Mouse (Mus musculus) right cerebral cortex, adult 2 months (tissue): ENCODE results near the gene Acads.
A peak's percentile ranks its signal among the peaks of the same experiment; 100 is the strongest.
"Not testable (repeated sequence)": the region's sequence is repeated elsewhere in the genome, so short reads cannot be mapped to it uniquely, and the experiment has no call there.

ENCODE experiments used
- DNase-seq, 2 experiments: peaks; one replicate each; pipeline ENCODE4 v3.0.0; 2021 to 2022; ENCODE audit warnings: low spot score in 2 of 2

The Acads gene

DNA sequence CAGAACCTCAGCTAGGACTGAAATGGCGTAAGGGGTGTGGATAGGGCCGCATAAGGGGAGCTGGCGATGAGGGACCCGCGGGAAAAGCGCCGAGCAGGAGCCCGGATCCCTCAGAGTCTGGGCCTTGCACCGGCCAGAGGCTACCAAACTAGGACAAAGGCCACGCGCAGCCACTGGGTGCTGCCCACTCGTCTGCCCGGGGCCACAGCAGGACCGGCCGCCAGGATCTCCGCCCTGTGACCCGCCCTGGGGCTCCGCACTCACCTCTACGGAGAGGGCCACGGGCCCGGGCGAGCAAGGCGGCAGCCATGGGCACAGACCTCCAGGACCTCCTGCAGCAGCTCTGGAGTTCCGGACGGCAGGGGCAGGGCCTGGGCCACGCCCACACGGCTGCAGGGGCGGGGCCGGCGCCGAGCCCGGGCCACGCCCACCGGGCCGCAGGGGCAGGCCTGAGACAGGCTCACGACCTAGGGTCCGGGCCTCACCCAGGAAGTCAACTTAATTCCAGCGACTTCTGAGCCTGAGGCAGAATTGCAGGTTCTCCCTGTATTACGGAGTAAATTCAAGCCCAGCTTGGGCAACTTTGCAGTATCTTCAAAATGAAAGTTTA, at the start of gene Acads:
TSS of gene Acads (minus strand) at position 386 of the 610 bp plus-strand sequence.
- DNase-seq: no peak

DNA sequence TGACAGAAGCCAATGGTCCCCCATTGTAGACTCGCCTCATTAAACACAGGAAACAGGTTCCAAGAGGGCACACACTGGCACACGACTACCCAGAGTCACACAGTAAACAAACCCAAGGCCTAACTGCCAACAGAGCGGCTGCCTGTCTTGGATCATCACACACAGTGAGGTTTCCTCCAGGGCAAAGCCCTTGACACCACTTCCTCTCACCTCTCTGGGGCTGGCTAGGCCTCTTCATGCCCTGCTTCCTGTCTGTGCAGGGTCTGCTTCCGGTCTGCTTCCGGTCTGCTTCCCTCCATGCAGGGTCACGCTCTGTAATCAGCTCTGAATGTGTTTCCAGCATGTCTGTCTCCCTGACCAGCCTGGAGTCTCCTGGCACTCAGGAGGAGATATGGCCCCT, 48.2 kb upstream of the Acads start:
- DNase-seq: no peak

DNA sequence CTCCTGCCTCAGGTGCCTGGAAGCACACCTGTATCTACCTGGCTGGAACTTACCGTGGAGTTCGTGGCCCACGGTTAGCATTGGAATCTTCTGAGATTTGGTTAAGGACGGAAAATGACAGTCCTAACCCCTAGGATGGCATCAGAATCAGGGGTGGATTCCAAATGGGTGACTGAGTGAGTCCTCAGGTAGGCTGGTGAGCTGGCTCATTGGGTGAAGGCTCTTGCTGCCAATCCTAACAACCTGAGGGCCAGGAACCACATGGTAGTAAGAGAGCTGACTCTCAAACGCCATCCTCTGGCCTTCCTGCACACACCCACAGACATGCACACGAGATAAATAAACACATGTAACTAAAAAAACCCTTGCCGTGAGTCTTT, 47.7 kb upstream of the Acads start:
- no peak for DNase-seq

- no peak for DNase-seq
These were observed 47.0 kb upstream of the Acads start for GRCm38 (mm10) chr5:115165895-115166814.

GRCm38 (mm10) chr5:115165351-115165750, 46.2 kb upstream of the Acads start:
- no peak for DNase-seq

GRCm38 (mm10) chr5:115164446-115164845, 45.3 kb upstream of the Acads start:
- DNase-seq: not testable (repeated sequence)

DNA sequence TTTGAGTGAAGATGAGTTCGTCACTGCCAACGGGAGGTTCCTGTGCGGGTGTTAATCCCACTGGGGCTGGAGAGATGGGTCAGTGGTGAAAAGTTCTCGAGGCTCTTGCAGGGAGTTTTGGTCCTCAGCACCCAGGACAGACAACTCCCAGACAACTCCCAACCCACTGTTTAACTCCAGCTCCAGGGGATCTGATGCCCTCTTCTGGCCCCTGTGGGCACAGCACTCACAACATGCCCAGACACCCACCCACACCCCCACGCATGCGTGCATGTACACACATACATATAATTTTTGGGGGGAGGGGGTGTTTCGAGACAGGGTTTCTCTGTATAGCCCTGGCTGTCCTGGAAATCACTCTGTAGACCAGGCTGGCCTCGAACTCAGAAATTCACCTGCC, 44.4 kb upstream of the Acads start:
- peak; percentile 64 to 69 for DNase-seq

GRCm38 (mm10) chr5:115161940-115162279, 42.8 kb upstream of the Acads start:
- DNase-seq: not testable (repeated sequence)

- no peak for DNase-seq
These were observed 42.2 kb upstream of the Acads start for GRCm38 (mm10) chr5:115161064-115161939.

GRCm38 (mm10) chr5:115160655-115161054, 41.5 kb upstream of the Acads start:
- DNase-seq: no peak

GRCm38 (mm10) chr5:115159165-115159564, 40.0 kb upstream of the Acads start:
- DNase-seq: no peak

DNA sequence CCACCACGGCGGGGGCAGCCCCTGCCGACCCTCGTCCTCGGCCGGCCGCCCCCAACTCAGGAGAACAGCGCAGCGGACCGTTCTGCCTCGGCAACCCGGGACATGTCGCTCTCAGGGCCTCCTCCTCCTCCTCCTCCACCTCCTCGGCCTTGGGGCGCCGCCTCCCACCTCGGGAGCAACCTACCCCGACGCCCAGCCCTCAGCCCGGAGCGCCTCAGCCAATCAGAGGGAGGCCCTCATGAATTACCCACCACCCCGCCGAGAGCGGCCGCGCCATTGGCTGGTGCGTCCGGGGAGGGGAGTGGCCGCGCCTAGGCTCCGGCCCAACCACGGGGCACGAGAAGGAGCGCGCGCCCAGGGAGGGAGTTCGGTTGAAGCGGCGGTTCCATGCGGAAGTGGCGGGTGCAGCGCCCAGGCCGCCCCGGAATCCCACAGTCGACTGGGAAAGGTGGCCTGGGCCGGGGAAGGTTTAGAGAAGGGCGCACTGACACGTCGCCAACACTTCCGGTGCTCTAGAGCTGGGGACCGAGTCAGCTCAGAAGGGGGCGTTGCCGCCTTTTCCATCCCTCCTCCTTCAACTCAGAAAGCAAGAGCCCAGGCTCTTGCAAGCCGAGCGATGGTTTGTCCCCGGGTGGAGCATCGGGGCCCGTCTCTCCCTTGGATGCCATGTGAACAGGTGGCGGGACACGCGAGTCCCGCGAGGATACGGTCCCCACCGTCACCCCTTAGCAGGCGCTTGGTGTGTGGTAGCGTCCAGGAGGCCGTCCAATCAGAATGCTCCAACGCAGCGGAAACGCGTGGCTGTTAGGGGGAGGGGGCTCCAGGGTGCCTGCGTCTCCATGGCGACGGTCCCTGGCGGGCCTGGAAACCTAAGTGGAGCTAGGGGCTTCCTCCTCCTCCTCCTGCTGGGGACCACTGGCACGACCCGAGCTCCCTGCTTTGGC, 39.2 kb upstream of the Acads start, which contains the start of gene Mlec:
TSS of gene Mlec (minus strand) at position 140 of the 944 bp plus-strand sequence.
- DNase-seq: peak; percentile 98

DNA sequence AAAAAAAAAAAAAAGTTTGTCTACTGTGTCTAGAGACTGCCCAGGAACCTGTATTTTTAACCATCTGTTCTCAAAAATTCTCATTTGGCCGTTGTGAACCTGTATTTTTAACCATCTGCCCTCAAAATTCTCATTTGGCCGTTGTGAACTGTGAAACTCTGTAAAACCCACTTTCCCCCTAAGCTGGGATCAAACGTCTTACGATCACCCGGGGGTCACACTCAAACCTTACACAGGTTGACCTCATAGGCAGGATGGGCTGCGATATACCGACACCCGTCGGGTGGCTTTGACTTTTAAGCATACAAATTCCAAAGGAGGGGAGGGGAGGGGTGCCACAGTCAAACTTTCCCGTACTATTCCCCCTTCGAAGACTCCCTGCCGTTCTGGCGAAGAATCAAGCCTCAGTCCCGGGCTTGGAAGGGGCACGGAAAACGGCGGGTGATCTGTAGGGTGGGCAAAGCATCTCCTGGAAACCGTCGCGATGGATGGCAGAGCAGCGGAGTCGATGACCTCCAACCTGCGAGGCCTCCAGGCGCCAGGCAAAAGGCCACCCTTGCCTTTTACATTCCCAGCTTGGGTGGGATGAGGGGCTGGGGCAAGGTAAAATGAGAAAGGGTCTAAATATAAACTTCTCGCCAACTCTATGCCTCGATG, 37.9 kb upstream of the Acads start:
- no peak for DNase-seq

GRCm38 (mm10) chr5:115156401-115156800, 37.3 kb upstream of the Acads start:
- DNase-seq: no peak

GRCm38 (mm10) chr5:115155831-115156230, 36.7 kb upstream of the Acads start:
- DNase-seq: no peak

DNA sequence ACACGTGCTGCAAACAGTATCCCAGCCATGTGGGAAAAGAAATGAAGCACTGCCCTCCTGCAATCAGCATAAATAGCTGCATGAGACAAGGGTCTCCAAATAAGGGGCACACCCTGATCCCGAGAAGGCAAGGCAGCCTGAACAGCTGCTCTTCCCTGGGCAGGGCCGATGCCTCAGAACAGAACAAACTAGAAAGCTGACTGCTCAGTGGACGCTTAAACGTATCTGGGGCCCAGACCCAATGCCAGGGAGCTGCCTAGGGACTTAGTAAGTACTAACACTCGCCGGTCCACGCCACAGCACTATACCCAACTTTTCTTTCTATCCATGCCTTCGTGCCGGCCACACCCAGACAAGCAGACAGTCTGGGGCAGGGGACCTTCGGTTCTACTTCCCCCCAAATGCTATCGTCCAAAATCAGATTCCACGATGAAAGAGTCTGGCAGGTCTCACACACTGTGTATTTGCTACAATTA, 36.0 kb upstream of the Acads start:
- DNase-seq: no peak

GRCm38 (mm10) chr5:115152132-115152956, 33.2 kb upstream of the Acads start:
- no peak for DNase-seq

- no peak for DNase-seq
These were observed 32.3 kb upstream of the Acads start for GRCm38 (mm10) chr5:115151457-115151856.

- no peak for DNase-seq
These were observed 31.8 kb upstream of the Acads start for GRCm38 (mm10) chr5:115150991-115151390.
